Mouse (Mus musculus) intestine, embryonic 16.5 days (tissue): ENCODE results near the gene Mgat3. TPM values are rescaled to one million over a fixed set of nuclear protein-coding genes. Genes with fewer than 3 reads are reported as not detected.

Experiments
- ATAC-seq: fragments of 200-750 bp; cut with Nextera tagmentation; 2 replicates; pipeline ENCODE4 v1.8.0; 2017; ENCODE audit warnings: moderate TSS enrichment, moderate library complexity
- H3K27ac ChIP-seq: fragments of 300-500 bp; sonication (generic); 2 replicates; pipeline ENCODE4 v1.5.1; 2014; ENCODE audit warnings: mild to moderate bottlenecking, low read length
- H3K27me3 ChIP-seq: fragments of 300-500 bp; sonication (generic); replicated peaks from 2 replicates; pipeline ENCODE4 v1.6.1; 2014; ENCODE audit warnings: low read length, control low read depth, mixed read lengths; ENCODE audit not compliant: control insufficient read depth, insufficient read depth
- H3K36me3 ChIP-seq: fragments of 300-500 bp; sonication (generic); 2 replicates; pipeline ENCODE4 v1.6.1; 2014; ENCODE audit warnings: low read length, control low read depth; ENCODE audit not compliant: control insufficient read depth, insufficient read depth
- H3K4me1 ChIP-seq: fragments of 300-500 bp; sonication (generic); 2 replicates; pipeline ENCODE4 v1.6.1; 2014; ENCODE audit warnings: low read length, control low read depth, mixed read lengths; ENCODE audit not compliant: control insufficient read depth, insufficient read depth
- H3K4me2 ChIP-seq: fragments of 300-500 bp; sonication (generic); 2 replicates; pipeline ENCODE4 v1.6.1; 2014; ENCODE audit warnings: low read depth, low read length, control low read depth
- H3K4me3 ChIP-seq: fragments of 300-500 bp; sonication (generic); 2 replicates; pipeline ENCODE4 v1.5.1; 2014; ENCODE audit warnings: mild to moderate bottlenecking, low read length
- H3K9ac ChIP-seq: fragments of 300-500 bp; sonication (generic); 2 replicates; pipeline ENCODE4 v1.6.1; 2014; ENCODE audit warnings: low read depth, low read length
- H3K9me3 ChIP-seq: fragments of 300-500 bp; sonication (generic); 2 replicates; pipeline ENCODE4 v1.6.1; 2016; ENCODE audit warnings: low read length, control low read depth; ENCODE audit not compliant: control insufficient read depth
- WGBS: fragments of 180-500 bp; shearing (Covaris S2); extraction: QIAGEN DNeasy Blood & Tissue Kit; methylation state at CpG from one replicate; pipeline ENCODE4 v1.1.7; 2014; 5-methylcytosine and 5-hydroxymethylcytosine counted together
- polyA plus RNA-seq: library from polyadenylated mRNA; unstranded; fragments of >200 nt; fragmentation: Nextera tagmentation; extraction: Ambion mirVana; gene quantifications from 2 replicates; pipeline ENCODE4 v1.2.1, GENCODE M21; 2015

Mgat3 gene
- polyA plus RNA-seq, 1 experiment from 2014 or later: 14.8 TPM

DNA sequence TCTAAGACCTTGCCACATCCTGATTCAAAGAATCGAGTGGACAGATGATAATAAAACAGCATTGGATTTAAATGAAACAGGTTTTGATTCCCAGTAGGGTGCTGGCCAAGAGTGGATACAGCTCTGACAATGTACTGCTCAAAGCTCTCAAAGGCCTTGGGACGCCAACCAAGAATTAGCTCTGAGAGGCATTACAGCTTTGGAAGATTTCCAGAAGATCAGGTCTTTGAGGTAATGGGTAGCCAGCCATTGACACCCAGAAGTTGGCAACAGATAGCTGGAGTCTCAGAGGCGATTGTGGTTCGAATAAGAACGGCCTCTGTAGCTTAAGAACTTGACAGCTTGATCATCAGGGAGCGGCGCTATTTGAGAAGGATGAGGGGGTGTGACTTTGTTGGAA lies 8.0 kb downstream of the Mgat3 start:
- Histone ChIP-seq H3K36me3 (no peaks in the 10 kb centered on the region), H3K4me2 (no peak overlapping the region), H3K4me3 (no peak overlapping the region), H3K9ac (no peak overlapping the region), H3K4me1 (peaks cover 11% of the 10 kb centered on the region; the same call in 1 of the 2 replicates), H3K9me3 (no peaks in the 10 kb centered on the region), H3K27me3 (no peaks in the 10 kb centered on the region), H3K27ac (no peak overlapping the region)
- WGBS: 91% methylated on average over 7 of the region's 7 CpGs
- ATAC-seq: no peak

DNA sequence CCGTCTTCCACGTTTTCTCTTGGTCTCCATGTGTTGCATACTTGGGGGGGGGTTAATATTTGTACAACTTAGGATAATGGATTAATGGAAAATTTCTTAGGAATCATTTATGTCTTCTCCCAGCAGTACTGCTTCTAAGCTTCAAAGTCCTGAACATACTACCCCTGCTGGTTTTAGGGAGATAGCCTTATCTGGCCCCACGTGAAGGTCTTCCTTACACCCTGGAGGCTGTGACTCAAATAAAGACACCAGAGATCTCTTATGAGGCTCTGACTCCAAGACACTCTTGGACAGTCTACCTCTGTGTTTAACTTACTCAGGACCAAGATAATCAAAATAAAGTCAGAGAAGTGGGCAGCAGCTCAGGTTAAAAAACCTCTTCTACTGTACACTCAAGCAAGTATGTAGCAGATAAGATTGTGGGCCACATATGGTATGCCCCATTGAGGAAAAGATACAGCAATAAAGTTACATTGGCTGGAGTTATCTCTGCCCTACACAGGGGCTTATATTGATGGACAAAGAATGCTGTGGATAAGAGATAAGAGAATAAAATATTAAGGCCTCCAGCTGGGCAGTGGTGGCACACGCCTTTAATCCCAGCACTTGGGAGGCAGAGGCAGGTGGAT lies 8.7 kb downstream of the Mgat3 start:
- Histone ChIP-seq H3K9me3 (no peaks in the 10 kb centered on the region), H3K4me1 (peaks cover 11% of the 10 kb centered on the region; the same call in 1 of the 2 replicates), H3K36me3 (no peaks in the 10 kb centered on the region), H3K9ac (no peak overlapping the region), H3K4me3 (no peak overlapping the region), H3K27ac (no peak overlapping the region), H3K27me3 (no peaks in the 10 kb centered on the region), H3K4me2 (no peak overlapping the region)
- 83% methylated on average over 4 of the region's 4 CpGs for WGBS
- ATAC-seq: no peak

DNA sequence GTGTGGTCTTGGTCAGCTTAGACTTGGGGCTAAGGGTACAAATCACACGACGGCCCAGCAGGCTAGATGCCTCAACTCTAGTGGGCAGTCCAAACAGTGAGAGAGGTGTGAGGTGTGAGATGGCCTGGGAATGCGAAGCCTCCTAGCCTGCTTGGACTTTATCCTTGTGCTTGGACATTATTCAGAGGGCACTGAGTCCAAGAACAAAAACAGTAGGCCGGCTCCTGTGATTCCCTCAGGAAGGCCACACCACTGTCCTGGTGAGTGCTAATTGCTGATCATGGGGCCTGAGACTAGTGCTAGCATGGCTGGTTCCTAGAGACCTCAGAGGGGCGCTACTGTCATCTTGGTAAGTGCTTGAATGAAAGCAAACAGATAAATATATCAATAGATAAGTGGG lies 15.4 kb downstream of the Mgat3 start:
- Histone ChIP-seq H3K4me2 (no peak overlapping the region; the same call in 1 of the 2 replicates), H3K27ac (peak overlapping the region; percentile 95), H3K9me3 (no peaks in the 10 kb centered on the region), H3K4me3 (no peak overlapping the region), H3K9ac (no peak overlapping the region), H3K27me3 (no peaks in the 10 kb centered on the region), H3K4me1 (peaks cover 39% of the 10 kb centered on the region), H3K36me3 (no peaks in the 10 kb centered on the region)
- 75% methylated on average over 5 of the region's 5 CpGs for WGBS
- ATAC-seq: no peak

DNA sequence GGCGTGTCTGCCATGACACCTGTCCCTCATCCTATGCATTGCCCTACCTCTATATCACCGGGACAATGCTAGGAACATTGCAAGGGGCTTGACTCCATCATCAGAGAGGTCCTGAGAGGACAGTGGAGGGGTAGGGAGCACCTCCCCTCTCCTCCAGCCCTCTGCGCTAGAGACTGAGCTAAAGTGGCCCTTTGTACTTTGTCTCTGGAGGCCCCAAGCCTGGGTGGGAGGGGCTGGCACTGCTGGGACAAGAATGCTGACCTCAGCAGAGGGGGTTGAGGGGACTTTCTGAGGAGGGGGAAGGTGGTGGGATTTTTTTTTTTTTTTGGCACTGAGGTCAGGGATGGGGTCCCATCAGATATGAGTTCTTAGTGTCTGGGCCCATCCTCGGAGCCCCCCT lies 16.6 kb downstream of the Mgat3 start:
- peak overlapping the region; percentile 95 for H3K27ac ChIP-seq
- H3K36me3 ChIP-seq: no peaks in the 10 kb centered on the region
- H3K9me3 ChIP-seq: no peaks in the 10 kb centered on the region
- no peaks in the 10 kb centered on the region for H3K27me3 ChIP-seq
- peaks cover 42% of the 10 kb centered on the region for H3K4me1 ChIP-seq
- H3K4me3 ChIP-seq: peak overlapping the region; percentile 13; the same call in 1 of the 2 replicates
- H3K4me2 ChIP-seq: peak overlapping the region; percentile 45
- ATAC-seq: peak; percentile 55
- 54% methylated on average over 4 of the region's 4 CpGs for WGBS
- H3K9ac ChIP-seq: peak overlapping the region; percentile 27; the same call in 1 of the 2 replicates

DNA sequence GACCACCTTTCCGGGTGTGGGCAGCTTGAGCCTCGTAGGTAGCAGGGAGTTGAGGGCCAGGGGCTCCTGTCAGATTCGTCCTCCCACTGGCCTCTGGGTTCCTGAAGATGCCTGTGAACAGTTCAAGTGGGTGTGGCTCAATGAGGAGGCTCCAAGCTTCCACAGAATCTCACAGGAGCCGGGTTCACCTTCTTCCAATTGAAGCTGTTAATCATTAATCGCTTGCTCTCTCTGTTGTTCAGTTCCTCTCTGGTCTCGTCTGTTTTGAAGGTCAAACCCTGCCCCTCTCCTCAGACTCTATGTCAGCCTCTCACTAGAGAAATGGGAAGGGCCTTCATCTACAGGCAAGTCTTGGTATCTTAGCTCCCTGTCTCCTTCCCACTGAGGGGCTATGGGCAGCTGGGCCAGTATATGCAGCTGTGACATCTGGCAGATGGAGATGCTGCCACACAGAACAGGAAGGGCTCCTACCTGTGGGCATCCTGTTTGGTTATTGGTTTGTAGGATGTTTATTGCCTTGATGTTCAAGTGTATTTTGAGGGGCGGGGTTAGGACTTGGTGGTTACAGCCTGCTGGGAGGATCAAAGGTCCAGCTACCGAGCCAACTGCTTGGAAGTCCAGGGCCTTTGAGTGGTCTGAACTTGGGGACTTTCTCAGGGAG lies 18.2 kb downstream of the Mgat3 start:
- peak; percentile 71 for ATAC-seq
- Histone ChIP-seq H3K4me2 (peak overlapping the region; percentile 45), H3K27ac (peak overlapping the region; percentile 95), H3K4me1 (peaks cover 43% of the 10 kb centered on the region), H3K4me3 (peak overlapping the region; percentile 36), H3K9me3 (no peaks in the 10 kb centered on the region), H3K36me3 (0 out of 2 replicates have a peak, but pooled peaks cover 2% of the 10 kb centered on the region), H3K9ac (peak overlapping the region; percentile 53; the same call in 1 of the 2 replicates), H3K27me3 (no peaks in the 10 kb centered on the region)
- 52% methylated on average over 8 of the region's 8 CpGs for WGBS

DNA sequence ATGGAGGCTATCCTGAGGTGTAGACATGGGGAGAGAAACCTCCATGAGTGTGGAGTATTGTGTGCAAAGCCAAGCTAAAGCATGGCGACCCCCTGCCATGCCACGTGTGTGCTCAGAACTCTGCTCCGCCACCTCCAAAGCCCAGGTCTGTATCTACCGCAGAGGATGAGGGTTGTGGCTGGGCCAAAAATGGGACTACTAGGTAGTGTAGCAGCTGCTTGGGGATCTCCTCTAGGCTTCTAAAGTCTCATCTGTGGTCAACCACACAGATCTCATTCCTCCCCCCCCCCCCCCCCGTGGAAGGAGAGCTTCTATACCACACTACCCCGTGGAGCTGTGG lies 18.7 kb downstream of the Mgat3 start:
- Histone ChIP-seq H3K36me3 (0 out of 2 replicates have a peak, but pooled peaks cover 2% of the 10 kb centered on the region), H3K4me3 (peak overlapping the region; percentile 36), H3K9me3 (no peaks in the 10 kb centered on the region), H3K27me3 (no peaks in the 10 kb centered on the region), H3K4me1 (peaks cover 43% of the 10 kb centered on the region), H3K9ac (peak overlapping the region; percentile 53), H3K4me2 (peak overlapping the region; percentile 45), H3K27ac (peak overlapping the region; percentile 95)
- ATAC-seq: no peak
- 75% methylated on average over 6 of the region's 6 CpGs for WGBS

DNA sequence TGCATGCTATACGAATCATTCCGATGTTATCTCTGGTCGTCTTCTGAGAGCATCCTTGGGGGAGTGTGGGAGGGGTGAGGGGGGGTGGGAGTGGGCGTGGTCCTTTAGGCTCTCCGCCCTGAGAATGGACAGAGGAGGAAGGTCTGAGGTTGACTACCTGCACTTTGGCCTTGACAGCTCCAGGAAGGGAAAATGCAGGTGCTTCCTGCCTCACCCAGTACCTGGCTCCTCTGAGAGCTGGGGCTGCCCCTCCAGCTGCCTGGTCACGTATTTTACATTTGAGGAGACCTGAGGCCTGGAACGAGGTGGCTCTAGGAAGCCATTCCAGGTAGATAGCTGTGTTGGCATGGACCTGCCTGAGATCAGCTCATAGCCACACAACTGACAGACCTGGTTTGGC lies 19.3 kb downstream of the Mgat3 start:
- Histone ChIP-seq H3K4me2 (peak overlapping the region; percentile 55), H3K4me1 (peaks cover 43% of the 10 kb centered on the region), H3K4me3 (peak overlapping the region; percentile 52), H3K27ac (peak overlapping the region; percentile 95), H3K36me3 (0 out of 2 replicates have a peak, but pooled peaks cover 6% of the 10 kb centered on the region), H3K9me3 (no peaks in the 10 kb centered on the region), H3K27me3 (no peaks in the 10 kb centered on the region), H3K9ac (peak overlapping the region; percentile 64)
- peak; percentile 70 for ATAC-seq
- WGBS: 51% methylated on average over 7 of the region's 7 CpGs

DNA sequence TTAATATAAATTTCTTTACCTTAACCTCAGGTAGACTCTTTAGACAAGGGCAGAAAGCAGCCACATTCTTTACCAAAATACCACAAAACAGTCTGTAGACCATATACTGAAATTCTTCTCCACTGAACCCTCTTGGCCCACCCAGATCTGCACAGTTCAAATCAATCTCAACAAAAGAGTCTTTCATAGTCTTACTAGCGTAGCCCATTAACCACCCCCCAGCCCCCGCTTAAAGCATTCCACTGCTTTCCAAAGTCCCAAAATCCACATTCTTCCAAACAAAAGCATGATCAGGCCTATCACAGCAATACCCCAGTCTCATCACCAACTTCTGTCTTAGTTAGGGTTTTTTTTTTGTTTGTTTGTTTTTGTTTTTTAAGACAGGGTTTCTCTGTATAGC lies 26.0 kb downstream of the Mgat3 start:
- Histone ChIP-seq H3K4me2 (no peak overlapping the region), H3K9me3 (no peaks in the 10 kb centered on the region), H3K36me3 (0 out of 2 replicates have a peak, but pooled peaks cover 6% of the 10 kb centered on the region), H3K4me3 (no peak overlapping the region), H3K27ac (no peak overlapping the region), H3K4me1 (peaks cover 5% of the 10 kb centered on the region; the same call in 1 of the 2 replicates), H3K27me3 (no peaks in the 10 kb centered on the region), H3K9ac (no peak overlapping the region)
- WGBS: 81% methylated on average over 2 of the region's 2 CpGs
- no peak for ATAC-seq

DNA sequence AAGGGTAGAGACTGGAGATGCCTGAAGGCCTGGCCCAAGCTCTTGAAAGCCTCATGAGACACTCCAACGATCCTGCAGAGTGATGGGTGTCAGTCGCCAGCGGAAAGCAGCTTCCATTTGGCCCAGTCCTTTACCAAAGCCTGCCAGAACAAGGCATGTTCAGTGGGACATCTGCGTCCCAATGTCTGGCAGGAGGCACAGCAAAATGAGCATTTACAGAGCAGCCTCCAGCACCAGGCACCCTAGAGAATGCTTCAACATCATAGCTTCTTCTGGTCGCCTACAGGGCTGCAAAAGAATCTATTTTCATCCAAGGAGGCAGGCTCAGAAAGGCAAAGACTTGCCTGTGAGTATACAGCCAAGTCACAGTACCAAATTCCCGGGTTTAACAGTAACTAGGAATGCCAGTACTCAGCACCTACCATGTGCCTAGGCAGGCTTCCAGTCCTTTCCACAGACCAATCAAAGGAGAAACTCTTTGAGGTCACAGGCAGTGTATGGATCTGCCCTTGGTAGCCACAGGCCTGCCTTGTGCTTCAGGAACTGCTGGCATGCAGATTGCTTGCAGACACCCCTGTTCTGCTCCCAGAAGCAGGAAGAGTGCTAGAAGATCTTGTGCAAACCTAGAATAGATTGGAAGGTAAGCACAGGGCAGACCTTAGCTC lies 28.7 kb downstream of the Mgat3 start:
- H3K4me3 ChIP-seq: no peak overlapping the region
- WGBS: 84% methylated on average over 6 of the region's 6 CpGs
- ATAC-seq: no peak

More for the DNA sequence above, 28.7 kb downstream of the Mgat3 start:
- H3K4me1 ChIP-seq: no peaks in the 10 kb centered on the region
- H3K9me3 ChIP-seq: no peaks in the 10 kb centered on the region
- H3K27me3 ChIP-seq: no peaks in the 10 kb centered on the region
- 0 out of 2 replicates have a peak, but pooled peaks cover 3% of the 10 kb centered on the region for H3K36me3 ChIP-seq
- no peak overlapping the region for H3K27ac ChIP-seq
- H3K4me2 ChIP-seq: no peak overlapping the region
- no peak overlapping the region for H3K9ac ChIP-seq
